Mouse (Mus musculus) stomach, postnatal 0 days (tissue): ENCODE data around the gene Ap5m1. TPM values are rescaled to one million over a fixed set of nuclear protein-coding genes. Genes with fewer than 3 reads are reported as not detected.

Experiments used
- ATAC-seq: fragments of 200-750 bp; cut with Nextera tagmentation; 2 replicates; pipeline ENCODE4 v1.8.0; 2017; ENCODE audit not compliant: low FRiP score, low TSS enrichment
- DNase-seq: peaks from one replicate; pipeline ENCODE4 v3.0.0-alpha.2; 2016; ENCODE audit warnings: low spot score
- H3K27ac ChIP-seq: fragments of 300-500 bp; sonication (generic); replicated peaks from 2 replicates; pipeline ENCODE4 v1.5.1; 2014; ENCODE audit warnings: mild to moderate bottlenecking, control low read depth
- H3K27me3 ChIP-seq: fragments of 300-500 bp; sonication (generic); 2 replicates; pipeline ENCODE4 v1.6.1; 2014; ENCODE audit warnings: low read length; ENCODE audit not compliant: control insufficient read depth, insufficient read depth
- H3K36me3 ChIP-seq: fragments of 300-500 bp; sonication (generic); 2 replicates; pipeline ENCODE4 v1.6.1; 2014; ENCODE audit warnings: low read length, mixed read lengths; ENCODE audit not compliant: control insufficient read depth, insufficient read depth
- H3K4me1 ChIP-seq: fragments of 300-500 bp; sonication (generic); replicated peaks from 2 replicates; pipeline ENCODE4 v1.6.1; 2014; ENCODE audit warnings: antibody characterized with exemption; ENCODE audit not compliant: control insufficient read depth, insufficient read depth
- H3K4me2 ChIP-seq: fragments of 300-500 bp; sonication (generic); replicated peaks from 2 replicates; pipeline ENCODE4 v1.6.1; 2014; ENCODE audit warnings: low read depth, mild to moderate bottlenecking, control low read depth, moderate library complexity
- H3K4me3 ChIP-seq: fragments of 300-500 bp; sonication (generic); 2 replicates; pipeline ENCODE4 v1.5.1; 2014; ENCODE audit warnings: low read depth, low read length, control low read depth
- H3K9ac ChIP-seq: fragments of 300-500 bp; sonication (generic); 2 replicates; pipeline ENCODE4 v1.6.1; 2014; ENCODE audit warnings: mild to moderate bottlenecking, low read length, control low read depth, mixed read lengths
- H3K9me3 ChIP-seq: fragments of 300-500 bp; sonication (generic); 2 replicates; pipeline ENCODE4 v1.6.1; 2016; ENCODE audit warnings: low read length; ENCODE audit not compliant: control insufficient read depth
- CTCF ChIP-seq: IDR thresholded peaks from 2 replicates; pipeline ENCODE4 v1.5.1; 2016; ENCODE audit warnings: antibody characterized with exemption, low read depth, mild to moderate bottlenecking, moderate library complexity
- EP300 ChIP-seq: optimal IDR thresholded peaks from 2 replicates; pipeline ENCODE3; 2016; ENCODE audit warnings: antibody characterized with exemption
- WGBS: fragments of 180-500 bp; shearing (Covaris S2); extraction: QIAGEN DNeasy Blood & Tissue Kit; methylation state at CpG from one replicate; pipeline ENCODE4 v1.1.7; 2014; 5-methylcytosine and 5-hydroxymethylcytosine counted together
- polyA plus RNA-seq: library from polyadenylated mRNA; unstranded; fragments of >200 nt; fragmentation: Nextera tagmentation; extraction: Ambion mirVana; gene quantifications from 2 replicates; pipeline ENCODE4 v1.2.1, GENCODE M21; 2015

Gene Ap5m1
- polyA plus RNA-seq, 1 experiment from 2014 or later = 13.2 TPM

DNA sequence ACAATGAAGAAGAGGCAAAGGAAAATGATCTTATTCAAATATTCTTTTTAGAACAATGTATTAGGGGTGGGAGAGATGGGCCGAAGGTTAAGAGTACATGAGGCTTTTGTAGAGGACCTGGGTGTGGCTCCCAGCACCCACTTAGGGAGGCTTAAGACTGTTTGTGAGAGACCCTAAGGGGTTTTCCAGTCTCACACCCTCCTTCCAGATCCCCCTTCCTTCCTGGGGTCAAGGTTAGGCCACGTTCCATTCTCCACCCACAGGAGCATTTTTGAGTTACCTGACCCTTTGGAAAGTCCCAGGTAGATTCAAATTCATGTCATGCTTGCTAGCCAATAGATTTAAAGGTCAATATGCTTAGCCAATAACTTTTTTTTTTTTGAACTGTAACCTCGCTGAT is 66.5 kb downstream of the Ap5m1 start:
- 68% methylated on average over 3 of the region's 3 CpGs for WGBS
- Histone ChIP-seq H3K27me3 (no peaks in the 10 kb centered on the region), H3K27ac (no peak overlapping the region), H3K4me3 (no peak overlapping the region), H3K9ac (no peak overlapping the region), H3K4me2 (no peak overlapping the region), H3K36me3 (no peaks in the 10 kb centered on the region), H3K9me3 (no peaks in the 10 kb centered on the region), H3K4me1 (no peaks in the 10 kb centered on the region)
- DNase-seq (no peak), ATAC-seq (no peak)
- TF ChIP-seq EP300 (no peak), CTCF (no peak)

DNA sequence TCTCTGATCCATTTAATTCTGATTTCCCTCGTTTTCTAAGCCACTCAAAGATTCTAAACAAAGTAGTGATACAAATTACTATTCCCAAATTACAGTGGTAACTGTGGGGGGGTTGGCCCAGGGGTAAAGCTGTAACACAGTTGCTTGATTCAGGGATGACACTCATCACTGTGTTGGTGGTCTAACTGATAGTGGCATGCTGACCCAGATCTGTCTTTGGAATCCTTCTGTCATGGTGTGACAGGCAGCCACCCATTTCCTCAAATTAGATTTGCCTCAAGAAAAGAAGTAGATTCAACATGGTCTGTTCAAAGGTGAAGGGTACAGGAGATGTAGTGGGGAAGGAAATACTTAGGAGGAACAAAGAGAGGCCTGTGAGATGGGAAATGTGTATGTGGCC is 72.3 kb downstream of the Ap5m1 start:
- Histone ChIP-seq H3K9ac (no peak overlapping the region), H3K4me1 (no peaks in the 10 kb centered on the region), H3K4me3 (no peak overlapping the region), H3K9me3 (no peaks in the 10 kb centered on the region), H3K27me3 (no peaks in the 10 kb centered on the region), H3K27ac (no peak overlapping the region), H3K36me3 (no peaks in the 10 kb centered on the region), H3K4me2 (no peak overlapping the region)
- WGBS = 73% methylated on average over 1 of the region's 1 CpGs
- TF ChIP-seq CTCF (no peak), EP300 (no peak)
- ATAC-seq (no peak), DNase-seq (no peak)

DNA sequence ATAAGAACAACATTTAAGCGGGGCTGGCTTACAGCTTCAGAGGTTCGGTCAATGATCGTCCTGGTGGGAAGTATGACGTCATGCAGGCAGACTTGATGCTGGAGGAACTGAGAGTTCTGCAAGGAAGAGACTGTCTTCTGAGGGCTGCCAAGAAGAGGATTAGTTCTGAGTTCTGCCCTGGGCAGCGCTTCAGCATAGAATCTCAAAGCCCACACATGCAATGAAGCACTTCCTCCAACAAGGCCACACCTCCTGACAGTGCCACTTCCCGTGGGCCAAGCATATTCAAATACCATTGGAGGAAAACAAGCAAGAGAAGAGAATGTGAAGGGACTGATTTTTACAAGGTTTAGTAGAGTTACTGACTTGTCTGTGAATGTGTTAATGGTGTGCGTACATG is 74.9 kb downstream of the Ap5m1 start:
- Histone ChIP-seq H3K27ac (no peak overlapping the region), H3K27me3 (no peaks in the 10 kb centered on the region), H3K9ac (no peak overlapping the region), H3K36me3 (no peaks in the 10 kb centered on the region), H3K4me3 (no peak overlapping the region), H3K4me2 (no peak overlapping the region), H3K9me3 (no peaks in the 10 kb centered on the region), H3K4me1 (no peaks in the 10 kb centered on the region)
- 87% methylated on average over 7 of the region's 7 CpGs for WGBS
- DNase-seq = no peak
- TF ChIP-seq EP300 (no peak), CTCF (no peak)
- ATAC-seq = no peak

Other genes with a start within 250 kb of the Ap5m1 start
- gene Exoc5, start 556 bp downstream of the Ap5m1 start, polyA plus RNA-seq = 24.1 and 24.7 TPM in 2 replicates
- gene Naa30, start 106.1 kb downstream of the Ap5m1 start, polyA plus RNA-seq = 6.2 and 6.9 TPM in 2 replicates
- 0.04 and 0.33 TPM in 2 replicates for gene ccdc198, start 179.4 kb downstream of the Ap5m1 start, polyA plus RNA-seq